Comparison of ENCODE assay signal across 7 mouse cellular contexts in genomic region chr5:146794853-146795252, GRCm38 (mm10). TPM values are rescaled to one million over a fixed set of nuclear protein-coding genes. Genes with fewer than 3 reads are reported as not detected.
DNase-seq lines count a peak whose midpoint lies in the region; ATAC-seq and TF ChIP-seq lines count a peak whose summit lies in the region.

Gene Usp12, minus strand, starts transcription at chr5:146795006.

- TF ChIP-seq POLR2A in kidney, adult 2 months (IDR thresholded peaks at IDR 0.05; ENCODE audit: low read depth, low read length), result no peak
- TF ChIP-seq POLR2A in spleen, adult 2 months (IDR thresholded peaks at IDR 0.05; ENCODE audit: low read depth, low read length), result no peak

- H3K4me2 ChIP-seq in embryonic facial prominence, embryonic 12.5 days (replicated peaks), result peak within 1 kb of the TSS; percentile 60
- peak within 1 kb of the TSS; percentile 75 for H3K4me2 ChIP-seq in limb, embryonic 12.5 days
- peak within 1 kb of the TSS; percentile 81 for H3K4me2 ChIP-seq in midbrain, embryonic 15.5 days

- ATAC-seq in embryonic facial prominence, embryonic 12.5 days (ENCODE audit: insufficient number of reproducible peaks, insufficient read depth, low FRiP score, low TSS enrichment), result peak; percentile 97
- peak; percentile 93 for ATAC-seq in limb, embryonic 12.5 days (ENCODE audit: insufficient number of reproducible peaks, insufficient read depth, low FRiP score, low TSS enrichment, low read depth)
- ATAC-seq in midbrain, embryonic 15.5 days (replicated peaks), result peak; percentile 96

- H3K27ac ChIP-seq in embryonic facial prominence, embryonic 12.5 days, result peak within 1 kb of the TSS; percentile 85
- peak within 1 kb of the TSS; percentile 41 for H3K27ac ChIP-seq in kidney, adult 2 months (ENCODE audit: insufficient read depth, low read depth, low read length)
- peak within 1 kb of the TSS; percentile 93 for H3K27ac ChIP-seq in limb, embryonic 12.5 days
- peak within 1 kb of the TSS; percentile 82 for H3K27ac ChIP-seq in midbrain, embryonic 15.5 days
- H3K27ac ChIP-seq in spleen, adult 2 months (ENCODE audit: insufficient read depth, low read length), result peak within 1 kb of the TSS; percentile 89

- H3K27me3 ChIP-seq in embryonic facial prominence, embryonic 12.5 days, result no peaks in the 10 kb centered on the region
- H3K27me3 ChIP-seq in kidney, adult 2 months (replicated peaks; ENCODE audit: control insufficient read depth, insufficient read depth, low read length), result no peaks in the 10 kb centered on the region
- no peaks in the 10 kb centered on the region for H3K27me3 ChIP-seq in limb, embryonic 12.5 days
- no peaks in the 10 kb centered on the region for H3K27me3 ChIP-seq in midbrain, embryonic 15.5 days (replicated peaks)
- no peaks in the 10 kb centered on the region for H3K27me3 ChIP-seq in spleen, adult 2 months (ENCODE audit: control insufficient read depth, insufficient read depth, low read length)

- H3K9ac ChIP-seq in embryonic facial prominence, embryonic 12.5 days, result peak within 1 kb of the TSS; percentile 89
- H3K9ac ChIP-seq in limb, embryonic 12.5 days (replicated peaks), result peak within 1 kb of the TSS; percentile 90
- H3K9ac ChIP-seq in midbrain, embryonic 15.5 days, result peak within 1 kb of the TSS; percentile 93

- peak within 1 kb of the TSS; percentile 82 for H3K4me3 ChIP-seq in embryonic facial prominence, embryonic 12.5 days
- peak within 1 kb of the TSS; percentile 71 for H3K4me3 ChIP-seq in kidney, adult 2 months (ENCODE audit: insufficient read depth, low read depth, low read length)
- H3K4me3 ChIP-seq in limb, embryonic 12.5 days (replicated peaks), result peak within 1 kb of the TSS; percentile 94
- H3K4me3 ChIP-seq in midbrain, embryonic 15.5 days, result peak within 1 kb of the TSS; percentile 83
- H3K4me3 ChIP-seq in spleen, adult 2 months (ENCODE audit: extremely low read depth, insufficient read depth, insufficient read length), result peak within 1 kb of the TSS; percentile 80

- H3K4me1 ChIP-seq in embryonic facial prominence, embryonic 12.5 days, result peaks cover 24% of the 10 kb centered on the region
- peaks cover 32% of the 10 kb centered on the region for H3K4me1 ChIP-seq in kidney, adult 2 months (ENCODE audit: control insufficient read depth, insufficient read depth, low read length)
- peaks cover 37% of the 10 kb centered on the region for H3K4me1 ChIP-seq in limb, embryonic 12.5 days (replicated peaks)
- peaks cover 39% of the 10 kb centered on the region for H3K4me1 ChIP-seq in midbrain, embryonic 15.5 days
- peaks cover 25% of the 10 kb centered on the region for H3K4me1 ChIP-seq in spleen, adult 2 months (ENCODE audit: control insufficient read depth, insufficient read depth, insufficient read length)

- H3K36me3 ChIP-seq in embryonic facial prominence, embryonic 12.5 days, result no peaks in the 10 kb centered on the region
- no peaks in the 10 kb centered on the region for H3K36me3 ChIP-seq in kidney, adult 2 months (ENCODE audit: control insufficient read depth, insufficient read depth, low read length)
- H3K36me3 ChIP-seq in limb, embryonic 12.5 days, result no peaks in the 10 kb centered on the region
- H3K36me3 ChIP-seq in midbrain, embryonic 15.5 days (replicated peaks), result no peaks in the 10 kb centered on the region
- H3K36me3 ChIP-seq in spleen, adult 2 months (ENCODE audit: control insufficient read depth, insufficient read depth, low read length), result no peaks in the 10 kb centered on the region

- DNase-seq in adrenal gland, postnatal 25 days, result peak; percentile 99
- DNase-seq in heart, adult 18-20 months, result peak; percentile 98 to 99
- DNase-seq in kidney, adult 2 months, result peak; percentile 99
- DNase-seq in spleen, adult 2 months (ENCODE audit: low read depth in 1 of 2, low spot score in 2 of 2), result peak; percentile 90 to 97

- WGBS in embryonic facial prominence, embryonic 12.5 days, result 1% methylated on average over 35 of the region's 51 CpGs
- WGBS in kidney, adult 2 months, result under 1% methylated on average over 50 of the region's 51 CpGs
- WGBS in limb, embryonic 12.5 days, result under 1% methylated on average over 43 of the region's 51 CpGs
- WGBS in midbrain, embryonic 15.5 days, result 0% methylated on average over 33 of the region's 51 CpGs
- 2% methylated on average over 35 of the region's 51 CpGs for WGBS in spleen, adult 2 months

- no peaks in the 10 kb centered on the region for H3K9me3 ChIP-seq in embryonic facial prominence, embryonic 12.5 days
- no peaks in the 10 kb centered on the region for H3K9me3 ChIP-seq in limb, embryonic 12.5 days
- no peaks in the 10 kb centered on the region for H3K9me3 ChIP-seq in midbrain, embryonic 15.5 days

- no peak for TF ChIP-seq CTCF in kidney, adult 2 months (conservative IDR thresholded peaks at IDR 0.05; ENCODE audit: insufficient read depth, insufficient read length, low read depth, low read length)
- no peak for TF ChIP-seq CTCF in spleen, adult 2 months (IDR thresholded peaks at IDR 0.05; ENCODE audit: extremely low read depth, insufficient read depth, insufficient read length, insufficient replicate concordance)

RNA-seq across cellular contexts. Expression of gene Usp12, which starts in this region (rescaled TPM):
- total RNA-seq in adrenal gland, postnatal 25 days (2021), result 29.6 and 33.4 TPM in 2 replicates
- polyA plus RNA-seq in embryonic facial prominence, embryonic 12.5 days (2016; fragmentation: Nextera tagmentation; extraction: Ambion mirVana), result 17.0 and 20.3 TPM in 2 replicates
- 10 to 100 TPM; 16.8 to 17.1 TPM for total RNA-seq in heart, adult 18-20 months (2021)
- 15.8 and 18.9 TPM in 2 replicates for polyA plus RNA-seq in kidney, adult 2 months (2012; rRNA removed)
- 15.2 and 15.4 TPM in 2 replicates for polyA plus RNA-seq in limb, embryonic 12.5 days (2016; fragmentation: Nextera tagmentation; extraction: Ambion mirVana)
- 16.4 and 16.7 TPM in 2 replicates for polyA plus RNA-seq in midbrain, embryonic 15.5 days (2015; fragmentation: Nextera tagmentation; extraction: Ambion mirVana)
- polyA plus RNA-seq in spleen, adult 2 months (2012; rRNA removed), result 14.0 and 14.3 TPM in 2 replicates

Comparison
In these comparisons a context has a peak if more than half of its experiments do, and no peak if none do; other contexts are left out.
1. Peak in every context shown above with its lines: DNase-seq, ATAC-seq, H3K4me3 ChIP-seq and H3K27ac ChIP-seq.
2. H3K27ac ChIP-seq: peak in every context shown above with its lines; median percentile 93 in limb, embryonic 12.5 days; 89 in spleen, adult 2 months; 85 in embryonic facial prominence, embryonic 12.5 days; 82 in midbrain, embryonic 15.5 days; 41 in kidney, adult 2 months.